Comparison of ENCODE assay signal across 14 mouse cellular contexts in genomic region chr19:57555313-57555712, GRCm38 (mm10).
"Had no signal": no experiment of that assay in that cellular context is flagged by ENCODE, and none has a peak within 500 bp of the region (broad histone marks: within the 10 kb centered on the region; RNA-seq: fewer than 3 reads in every experiment).

No protein-coding gene starts in this region.

- H3K27me3 ChIP-seq: limb, embryonic 15.5 days; liver, embryonic 12.5 days; neural tube, embryonic 15.5 days had no signal

- H3K9ac ChIP-seq: limb, embryonic 15.5 days; liver, embryonic 12.5 days; neural tube, embryonic 15.5 days had no signal

- H3K9me3 ChIP-seq: limb, embryonic 15.5 days; liver, embryonic 12.5 days; midbrain, embryonic 10.5 days; neural tube, embryonic 15.5 days had no signal

- DNase-seq: kidney, adult 11 months; kidney, adult 9 months; kidney, postnatal 10 days; midbrain, embryonic 14.5 days; right cerebral cortex, adult 18-20 months; right cerebral cortex, postnatal 25 days; thymus, adult 18-20 months; thymus, postnatal 14 days had no signal

- ATAC-seq: liver, embryonic 12.5 days had no signal

- H3K27ac ChIP-seq: left cerebral cortex, adult 2 months; limb, embryonic 15.5 days; liver, embryonic 12.5 days; midbrain, embryonic 10.5 days; neural tube, embryonic 15.5 days had no signal

- H3K4me1 ChIP-seq: liver, embryonic 12.5 days had no signal

- H3K4me3 ChIP-seq: left cerebral cortex, adult 2 months; limb, embryonic 15.5 days; liver, embryonic 12.5 days; midbrain, embryonic 10.5 days; myocyte; neural tube, embryonic 15.5 days had no signal

- H3K36me3 ChIP-seq: limb, embryonic 15.5 days; liver, embryonic 12.5 days; midbrain, embryonic 10.5 days; neural tube, embryonic 15.5 days had no signal

- H3K4me2 ChIP-seq: limb, embryonic 15.5 days; liver, embryonic 12.5 days; neural tube, embryonic 15.5 days had no signal
